Mouse (Mus musculus) right cerebral cortex, postnatal 14 days (tissue): ENCODE results near the gene Gm20708.
"Not testable (repeated sequence)": the region's sequence is repeated elsewhere in the genome, so short reads cannot be mapped to it uniquely, and the experiment has no call there.

Experiments
- DNase-seq: peaks from one replicate; pipeline ENCODE4 v3.0.0; 2022

Gm20708 gene

DNA sequence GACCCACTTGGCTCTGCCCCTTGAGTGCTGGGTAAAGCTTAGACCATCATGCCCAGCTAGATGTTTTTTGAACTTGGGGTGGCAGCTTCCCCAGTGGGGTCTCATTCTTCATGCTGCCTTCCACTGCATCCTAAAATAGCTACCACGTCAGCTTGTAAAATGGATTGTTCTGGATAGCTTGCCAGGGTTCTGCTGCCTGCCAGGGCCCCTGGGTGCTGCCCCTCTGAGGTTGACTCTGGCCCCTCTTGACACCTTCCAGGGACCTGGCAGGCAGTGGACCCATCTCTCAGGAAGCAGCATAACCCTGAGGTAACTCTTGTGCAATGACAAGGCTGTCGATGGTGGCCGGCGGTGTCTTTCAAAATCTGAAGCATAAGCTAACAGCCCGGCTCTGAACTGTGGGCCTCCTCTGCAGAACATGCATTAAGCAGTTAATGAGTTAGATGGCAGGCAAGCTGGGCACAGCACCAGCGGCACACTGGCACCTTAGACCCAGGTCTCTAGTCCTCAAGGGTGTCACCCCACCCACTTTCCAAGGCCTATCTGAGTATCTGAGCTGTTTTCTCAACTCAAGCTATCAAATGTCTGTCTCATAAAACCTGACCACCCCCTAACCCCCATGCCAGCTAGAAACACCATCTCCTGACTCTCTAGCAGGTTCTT lies 5.4 kb downstream of the Gm20708 start:
- DNase-seq = no peak

DNA sequence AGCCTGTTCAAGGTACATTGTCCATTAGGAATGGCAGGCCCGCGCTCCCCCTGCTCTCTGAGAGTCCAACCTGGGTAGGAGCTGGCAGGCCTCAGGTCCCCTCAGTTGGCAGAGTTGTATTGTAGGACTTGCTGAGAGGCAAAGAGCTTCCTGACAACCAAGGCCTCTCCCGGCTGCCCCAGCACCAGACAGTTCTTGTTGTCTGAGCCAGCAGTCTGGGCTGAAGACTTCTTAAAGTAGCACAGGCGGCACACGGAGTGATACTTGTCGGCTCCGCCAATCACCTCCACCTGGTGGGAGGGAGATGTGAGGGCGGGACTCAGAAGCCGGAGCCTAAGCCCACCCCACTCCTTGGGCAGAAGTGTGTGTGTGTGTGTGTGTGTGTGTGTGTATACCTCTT lies 6.4 kb downstream of the Gm20708 start:
- DNase-seq = not testable (repeated sequence)

DNA sequence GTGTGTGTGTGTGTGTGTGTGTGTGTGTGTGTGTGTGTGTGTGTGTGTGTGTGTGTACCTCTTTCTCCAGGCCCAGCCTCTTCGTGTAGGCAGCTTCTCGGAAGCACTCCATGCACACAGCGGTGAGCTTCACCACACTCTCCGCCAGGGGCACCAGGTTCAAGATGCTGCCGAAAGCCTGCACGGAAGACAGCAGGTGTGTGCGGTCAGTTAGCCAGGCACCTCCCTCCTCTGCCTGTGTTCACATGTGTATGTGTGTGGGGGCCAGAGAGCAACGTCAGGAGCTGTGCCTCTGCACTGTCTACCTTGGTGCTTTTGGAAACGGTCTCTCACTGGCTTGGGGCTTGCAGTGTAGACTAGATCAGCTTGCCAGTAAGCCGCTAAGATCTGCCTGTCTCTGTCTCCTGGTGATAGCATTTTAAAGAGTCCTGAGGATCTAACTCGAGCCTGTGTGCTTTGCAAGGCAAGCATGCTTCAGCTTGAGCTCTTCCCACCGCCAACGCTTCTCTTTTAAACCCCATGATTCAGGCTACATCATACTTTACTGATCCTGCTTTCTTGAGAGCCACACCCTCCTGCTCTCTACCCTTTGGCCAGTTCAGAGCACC lies 7.0 kb downstream of the Gm20708 start:
- no peak for DNase-seq

DNA sequence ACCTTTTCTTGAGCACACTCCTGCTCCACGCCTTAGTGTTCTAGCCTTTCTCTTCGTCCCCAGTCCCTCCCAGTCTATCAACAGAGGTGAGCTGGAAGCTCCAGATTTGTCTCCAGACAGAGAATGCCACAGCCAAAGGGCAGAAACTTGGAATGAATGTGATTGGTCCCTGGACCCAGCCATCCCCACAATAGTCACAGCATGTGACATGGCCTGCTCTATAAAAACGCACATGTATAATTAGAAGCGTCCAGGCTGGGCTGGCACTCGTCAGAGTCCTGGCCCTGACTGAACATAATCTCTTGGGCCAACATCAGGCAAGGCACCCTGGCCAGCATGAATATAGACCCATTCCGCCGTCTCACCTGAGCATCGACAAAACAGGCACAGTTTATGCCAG lies 9.6 kb downstream of the Gm20708 start:
- no peak for DNase-seq

DNA sequence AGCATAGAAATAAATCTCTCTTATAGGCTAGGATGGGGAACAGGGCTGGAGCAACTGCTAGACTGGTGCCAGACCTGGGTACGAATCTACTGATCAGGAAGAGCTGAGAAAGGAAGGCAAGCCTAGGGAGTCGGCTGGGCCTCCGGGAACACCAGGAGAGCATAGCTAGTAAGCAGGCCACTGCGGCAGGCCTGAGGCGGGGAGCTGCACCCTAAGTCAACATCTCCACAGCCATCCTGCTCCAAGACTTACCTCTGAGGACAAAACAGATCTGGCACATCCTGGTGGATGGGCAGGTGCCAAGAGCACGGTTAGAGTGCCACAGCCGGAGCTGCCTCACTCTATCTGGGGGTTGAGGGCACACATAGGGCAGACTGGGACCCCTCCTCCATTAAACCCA lies 10.7 kb downstream of the Gm20708 start:
- no peak for DNase-seq

DNA sequence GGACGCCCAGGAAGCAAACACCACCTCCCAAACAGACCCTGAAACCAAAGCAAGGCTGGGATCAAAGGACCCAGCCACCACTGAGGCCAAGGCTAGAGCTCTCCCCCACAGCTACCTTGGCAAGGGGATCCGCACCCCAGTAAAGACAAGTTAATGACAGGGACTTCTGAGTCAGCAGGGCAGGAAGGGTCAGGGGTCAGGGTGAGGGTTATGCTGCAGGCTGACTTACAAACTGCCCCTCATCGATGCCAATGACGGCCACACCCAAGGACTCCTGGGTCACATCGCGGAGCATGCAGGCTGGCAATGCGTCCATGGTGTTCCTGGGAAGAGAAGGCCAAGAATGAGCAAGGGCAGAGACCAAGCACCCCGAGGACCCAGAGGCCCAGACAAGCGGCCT lies 12.4 kb downstream of the Gm20708 start:
- DNase-seq = no peak

DNA sequence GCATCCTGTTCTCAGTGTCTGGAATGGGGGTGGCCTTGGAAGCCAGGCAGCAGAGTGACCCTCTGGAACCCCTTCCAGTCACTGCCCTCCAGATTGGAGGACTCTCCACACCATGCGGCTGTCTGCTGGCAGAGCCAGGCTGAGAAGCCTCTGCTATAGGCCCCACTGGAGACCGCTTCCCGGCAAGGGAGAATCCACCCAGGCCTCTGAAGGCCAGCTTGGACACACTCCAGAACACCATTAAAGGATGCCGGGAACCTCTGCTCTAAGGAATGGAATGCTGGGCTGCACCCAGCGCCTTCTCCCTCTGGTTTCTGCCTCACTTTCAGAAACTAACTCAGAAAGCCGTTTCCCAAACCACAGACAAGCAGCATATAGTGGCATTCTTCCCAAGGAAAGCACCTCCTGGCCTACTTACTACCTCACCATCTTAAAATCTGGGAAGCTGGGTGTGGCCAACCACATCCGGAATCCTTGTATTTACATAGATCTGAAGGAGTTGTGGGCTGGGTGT lies 13.3 kb downstream of the Gm20708 start:
- DNase-seq = no peak

DNA sequence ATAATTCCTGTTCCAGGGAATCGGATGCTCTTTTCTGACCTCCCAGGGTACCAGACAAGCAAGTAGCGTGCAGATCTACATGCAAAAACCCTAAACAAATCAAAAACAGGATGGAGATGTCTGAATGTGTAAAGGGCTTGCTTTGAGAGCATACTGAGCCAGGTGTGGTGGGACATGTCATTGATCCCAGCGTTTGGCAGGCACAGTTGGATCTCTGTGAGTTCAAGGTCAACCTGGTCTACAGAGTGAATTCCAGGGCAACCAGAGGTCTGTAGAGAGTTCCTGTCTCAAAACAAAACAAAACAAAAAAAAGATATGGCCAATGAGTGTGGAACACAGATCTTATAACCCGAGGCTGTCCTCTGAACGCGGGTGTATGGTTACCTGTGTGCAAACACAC lies 13.9 kb downstream of the Gm20708 start:
- DNase-seq = no peak

DNA sequence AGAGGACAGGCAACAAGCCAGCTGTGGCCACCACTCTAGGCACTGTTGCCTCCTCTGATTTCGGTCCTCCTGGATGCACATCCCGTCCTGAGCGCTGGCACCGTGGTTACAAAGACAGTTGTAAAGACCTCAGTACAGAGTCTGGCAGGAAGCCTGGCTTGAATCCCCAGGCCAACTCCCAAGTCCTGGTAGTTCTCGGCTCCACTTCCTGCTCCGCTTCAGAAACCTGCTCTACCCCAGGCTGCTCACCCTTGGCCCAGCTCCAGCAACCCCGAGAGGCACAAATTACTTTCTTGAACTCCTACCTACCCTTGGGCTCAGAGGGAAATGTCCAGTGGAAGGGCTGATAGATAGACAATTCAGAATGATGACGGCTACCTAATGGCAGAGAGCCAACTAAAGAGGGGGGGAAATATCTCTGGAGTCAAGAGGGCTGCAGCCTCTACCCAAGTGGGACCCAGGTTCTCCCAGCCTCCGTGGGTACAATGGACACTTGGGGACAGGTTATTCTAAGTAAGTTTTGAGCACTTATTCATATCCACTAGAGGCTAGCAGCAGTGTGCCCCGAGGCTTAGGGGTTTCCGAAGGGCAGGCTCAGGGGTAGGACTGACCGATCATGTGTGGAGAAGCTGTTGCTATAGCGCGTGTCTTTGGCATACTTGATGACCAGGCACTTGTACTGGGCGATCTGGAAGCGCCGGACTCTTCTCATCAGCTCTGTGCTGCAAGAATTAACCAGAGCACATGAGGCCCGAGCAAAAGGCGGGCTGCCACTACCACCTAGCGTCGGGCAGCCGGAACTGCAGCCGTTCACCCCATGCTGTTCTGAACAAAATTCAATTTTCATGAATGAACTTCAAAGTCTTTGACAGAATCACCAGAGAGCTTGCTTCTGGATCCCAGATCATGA lies 14.8 kb downstream of the Gm20708 start:
- DNase-seq = peak; percentile 78

DNA sequence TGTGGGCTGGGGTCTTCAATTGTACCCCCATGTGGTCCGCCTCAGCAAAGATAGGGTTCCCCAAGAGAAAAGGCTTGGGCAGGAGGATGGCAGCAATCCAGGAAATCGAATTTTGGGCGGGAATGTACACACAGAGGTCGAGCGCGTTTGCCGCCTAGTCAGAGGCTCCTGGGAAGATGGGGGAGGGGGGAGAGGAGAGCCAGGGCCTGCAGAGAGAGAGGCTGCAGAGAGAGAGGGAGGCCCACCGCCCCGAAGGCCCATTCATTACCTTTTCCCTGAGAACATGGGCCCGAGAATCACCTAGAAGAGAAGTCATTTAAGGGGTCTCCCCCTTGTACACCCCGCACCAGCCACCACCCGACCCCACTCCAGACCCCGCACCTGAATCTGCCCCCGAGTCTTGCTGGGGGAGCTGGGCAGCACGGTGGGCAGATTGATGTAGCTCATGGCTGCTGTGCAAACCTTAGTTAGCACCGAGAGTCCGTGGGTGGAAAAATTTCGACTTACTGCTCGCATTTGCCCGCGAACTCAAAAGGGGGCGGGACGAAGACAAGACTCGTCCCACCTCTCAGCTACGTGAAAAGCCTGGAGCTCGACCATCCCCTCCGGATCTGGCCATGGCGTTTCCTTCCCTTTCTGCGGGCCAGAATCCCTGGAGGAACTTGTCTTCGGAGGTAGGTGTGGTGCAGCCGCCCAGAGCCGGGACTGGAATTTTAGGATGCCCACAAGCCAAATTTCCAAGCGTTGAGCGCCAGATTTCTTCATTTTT lies 16.0 kb downstream of the Gm20708 start, which contains the start of the genes Afmid and Tk1:
Gene Afmid (plus strand): TSS at position 592 of the 769 bp plus-strand sequence.
Gene Tk1 (minus strand): TSS at position 760 of the 769 bp plus-strand sequence.
- DNase-seq = peak; percentile 61

DNA sequence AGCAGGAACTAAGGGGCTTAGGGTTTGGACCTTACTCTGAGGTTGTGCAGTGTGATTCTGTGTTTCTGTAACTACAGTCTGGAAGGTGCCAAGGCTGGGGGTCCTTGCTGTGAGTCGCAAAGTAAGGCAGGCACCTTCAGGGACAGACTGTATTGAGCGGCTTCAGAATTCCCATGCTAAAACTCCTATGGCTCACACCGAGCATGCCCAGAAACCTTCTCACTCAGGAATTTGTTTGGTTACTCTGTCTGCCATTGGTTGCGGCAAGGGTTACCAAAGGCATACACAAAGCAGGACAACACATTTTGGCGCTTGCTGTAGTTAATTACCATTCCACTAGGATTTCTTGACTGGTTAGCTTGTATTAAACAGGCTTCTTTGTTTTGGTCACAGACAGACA lies 16.7 kb downstream of the Gm20708 start:
- no peak for DNase-seq

DNA sequence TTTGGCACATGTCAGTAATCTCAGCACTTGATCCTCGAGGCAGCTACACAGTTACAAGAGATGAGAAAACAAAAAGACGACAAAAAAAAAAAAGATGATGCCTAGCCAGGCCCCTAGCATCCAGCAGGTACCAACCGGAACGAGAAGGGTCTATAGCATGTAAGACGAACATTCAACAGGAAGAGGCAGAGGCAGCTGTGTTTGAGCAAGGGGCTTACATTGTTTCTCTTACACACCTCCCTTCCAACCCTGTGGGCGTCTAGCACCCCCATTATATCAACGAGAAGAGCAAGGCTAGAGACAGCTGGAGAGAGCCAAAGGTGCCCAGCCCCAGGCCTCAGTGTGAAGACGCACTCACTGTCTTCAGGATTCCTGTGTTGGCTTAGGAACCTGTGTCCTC lies 17.4 kb downstream of the Gm20708 start:
- no peak for DNase-seq

DNA sequence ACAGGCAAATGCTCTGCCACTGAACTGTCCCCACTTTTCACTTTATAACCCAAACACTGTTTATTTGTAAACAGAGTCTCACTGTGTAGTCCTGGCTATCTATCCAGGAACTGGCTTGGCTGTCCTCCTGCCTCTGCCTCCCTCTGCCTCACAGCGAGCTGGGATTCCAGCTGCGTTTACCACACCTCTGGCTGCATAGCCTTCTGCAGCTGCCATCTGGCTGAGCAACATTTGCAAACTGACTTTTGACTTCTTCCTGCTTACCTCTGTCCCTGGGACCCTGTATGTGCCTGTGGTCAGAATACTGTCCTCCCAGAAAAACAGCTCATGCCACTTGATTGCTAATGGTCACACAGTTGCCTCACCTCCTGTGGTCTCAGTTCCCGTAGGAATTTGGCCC lies 17.9 kb downstream of the Gm20708 start:
- DNase-seq = no peak

DNA sequence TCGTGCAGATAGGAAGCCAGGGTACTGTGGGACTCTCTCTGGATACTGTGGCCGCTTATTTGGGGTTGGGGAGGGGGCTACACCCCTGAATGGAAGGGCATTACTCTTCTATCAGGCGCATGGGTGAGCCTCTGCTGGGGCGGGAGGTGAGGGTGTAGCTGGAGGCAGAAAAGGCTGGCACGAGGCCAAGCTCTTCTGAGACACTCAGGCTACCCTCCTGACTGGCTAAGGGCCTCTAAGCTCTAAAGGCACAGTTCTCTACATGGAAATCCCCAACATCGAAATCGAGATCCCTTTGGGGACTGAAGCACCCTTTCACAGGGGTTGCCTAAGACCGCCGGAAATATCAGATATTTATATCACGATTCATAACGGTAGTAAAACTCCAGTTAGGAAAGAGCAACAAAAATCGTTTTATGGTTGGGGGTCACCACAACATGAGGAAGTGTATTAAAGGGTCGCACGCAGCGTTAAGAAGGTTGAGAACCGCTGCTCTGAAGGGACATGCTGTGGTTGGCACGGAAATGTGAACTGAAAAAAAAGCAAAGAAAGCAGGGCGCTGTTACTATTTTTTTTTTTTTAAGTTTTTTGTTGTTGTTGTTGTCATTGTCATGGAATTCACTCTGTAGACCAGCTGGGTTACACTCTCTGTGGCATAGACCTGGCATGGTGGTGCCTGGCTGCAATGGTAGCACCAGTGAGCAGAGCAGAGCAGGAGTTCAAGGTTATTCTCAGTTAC lies 18.9 kb downstream of the Gm20708 start:
- no peak for DNase-seq

DNA sequence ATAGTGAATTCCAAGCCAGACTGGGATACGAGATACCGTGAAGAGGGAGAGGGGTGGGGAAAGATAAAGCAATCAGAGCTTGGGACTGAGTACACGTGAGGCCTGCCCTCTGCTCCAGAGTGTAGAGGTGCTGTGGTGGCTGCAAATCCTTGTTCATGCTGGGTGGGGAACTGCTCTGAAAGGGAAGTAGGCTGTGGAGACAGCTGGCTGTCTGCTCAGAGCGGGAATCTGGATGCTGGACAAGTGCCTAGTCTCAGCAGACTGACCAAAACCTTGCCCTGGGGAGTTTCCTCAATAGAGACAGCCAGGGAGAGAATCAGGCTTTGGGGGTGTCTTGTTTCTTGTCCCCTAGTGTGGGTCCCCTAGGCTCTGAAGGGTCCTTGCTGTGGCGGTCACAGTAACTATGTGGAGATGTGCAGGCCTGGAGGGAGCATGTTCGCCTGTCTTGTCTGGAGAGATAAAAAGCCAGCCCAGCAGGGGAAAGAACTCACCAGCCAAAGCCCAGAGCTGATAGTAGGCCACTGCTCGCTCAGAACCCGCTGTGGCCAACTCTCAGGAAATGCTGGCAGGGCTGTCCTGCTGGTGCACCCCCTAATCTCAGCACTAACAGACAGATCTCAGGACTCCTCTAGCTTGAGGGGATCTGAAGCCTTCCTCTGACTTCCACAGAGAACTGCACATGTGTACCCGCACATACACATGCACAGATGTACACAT lies 19.6 kb downstream of the Gm20708 start:
- DNase-seq = no peak

DNA sequence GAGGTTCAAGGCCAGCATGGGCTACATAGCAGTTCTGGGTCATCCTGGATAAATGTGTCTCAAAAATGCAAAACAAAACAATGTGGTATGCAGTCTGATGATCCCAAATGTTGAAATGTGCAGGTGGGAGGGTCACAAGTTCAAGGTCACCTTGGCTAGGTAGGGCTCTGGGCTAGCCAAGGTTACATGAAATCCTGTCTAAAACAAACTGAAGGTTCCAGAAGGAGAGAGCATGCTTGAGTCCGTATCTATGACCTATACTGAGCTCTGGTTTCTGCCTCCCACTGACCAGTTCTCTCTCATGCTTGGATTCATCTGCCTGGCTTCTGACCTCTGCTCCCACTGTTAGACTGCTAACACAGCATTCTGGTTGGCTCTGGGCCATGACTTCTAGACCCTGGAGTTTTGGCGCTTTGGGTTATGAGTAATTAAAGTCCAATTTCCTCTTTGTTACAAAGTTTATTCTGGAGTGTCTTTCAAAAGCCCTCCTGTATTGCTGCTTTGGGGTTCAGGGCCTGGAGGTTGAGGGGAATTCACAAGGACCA lies 20.3 kb downstream of the Gm20708 start:
- no peak for DNase-seq

DNA sequence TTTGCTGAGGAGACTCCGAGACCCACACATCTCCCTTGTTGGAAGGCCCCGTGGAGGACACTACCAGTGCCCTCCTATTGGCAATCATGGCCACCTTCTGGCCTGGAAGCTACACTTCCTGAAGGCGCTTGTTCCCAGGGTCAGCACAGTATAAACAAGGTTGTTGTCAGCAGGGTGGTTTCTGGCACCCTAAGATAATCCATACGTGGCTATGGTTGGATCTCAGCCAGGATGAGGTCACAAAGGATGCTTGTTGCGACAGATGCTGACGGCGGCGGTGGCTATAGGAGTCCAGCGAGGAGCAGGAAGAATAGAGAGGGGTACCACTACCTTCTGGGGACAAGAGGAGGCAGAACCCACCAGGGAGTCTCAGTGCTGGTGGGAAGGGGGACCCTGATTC lies 20.9 kb downstream of the Gm20708 start:
- no peak for DNase-seq

DNA sequence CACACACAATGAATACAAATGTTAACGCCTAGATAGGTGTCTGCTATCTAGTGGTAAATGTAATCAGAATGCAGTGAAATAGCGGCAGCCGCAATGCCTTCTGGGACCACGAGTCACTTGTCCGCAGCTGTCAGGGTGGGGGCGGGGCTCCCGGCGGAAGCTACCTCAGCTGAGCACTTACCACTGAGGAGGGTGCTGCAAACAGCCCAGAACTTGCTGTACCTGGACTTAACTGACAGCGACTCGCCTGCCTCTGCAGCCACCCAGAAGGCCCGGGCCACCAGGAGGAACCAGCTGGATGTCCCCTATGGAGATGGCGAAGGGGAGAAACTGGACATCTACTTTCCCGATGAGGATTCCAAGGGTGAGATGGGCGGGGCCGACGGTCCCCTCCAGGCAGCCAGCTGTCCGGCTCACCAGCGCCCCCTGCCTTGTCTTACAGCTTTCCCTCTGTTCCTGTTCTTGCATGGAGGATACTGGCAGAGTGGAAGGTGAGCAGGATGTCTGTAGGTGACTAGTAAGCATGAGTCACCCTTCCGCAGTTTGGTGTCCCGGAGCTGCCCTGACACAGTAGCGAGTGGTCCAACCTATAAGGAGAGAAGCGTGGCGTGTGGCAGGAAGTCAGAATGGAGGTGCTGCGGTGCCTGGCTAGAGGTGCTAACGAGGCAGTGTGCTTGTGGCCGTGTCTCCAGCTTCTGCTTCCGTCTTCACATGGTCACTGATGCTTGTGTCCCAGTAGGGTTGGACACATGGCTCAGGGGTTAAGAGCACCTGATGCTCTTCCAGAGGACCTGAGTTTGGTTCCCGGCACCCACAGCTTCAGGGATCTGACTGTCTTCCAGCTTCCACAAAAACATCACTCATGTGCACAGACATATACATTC lies 22.9 kb downstream of the Gm20708 start:
- peak; percentile 82 for DNase-seq

DNA sequence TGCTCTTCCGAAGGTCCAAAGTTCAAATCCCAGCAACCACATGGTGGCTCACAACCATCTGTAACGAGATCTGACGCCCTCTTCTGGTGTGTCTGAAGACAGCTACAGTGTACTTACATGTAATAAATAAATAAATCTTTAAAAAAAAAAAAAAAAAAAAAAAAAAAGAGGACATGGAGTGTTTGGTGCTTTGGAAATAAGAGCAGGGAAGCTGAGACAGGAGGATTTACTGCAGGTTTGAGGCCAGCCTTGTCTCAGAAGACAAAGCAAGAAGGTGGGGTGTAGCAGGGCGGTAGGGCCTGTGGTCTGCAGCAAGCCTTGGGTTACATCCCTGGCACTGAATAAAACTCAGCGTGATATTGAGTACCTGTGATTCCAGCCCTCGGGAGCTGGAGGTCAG lies 24.0 kb downstream of the Gm20708 start:
- not testable (repeated sequence) for DNase-seq

DNA sequence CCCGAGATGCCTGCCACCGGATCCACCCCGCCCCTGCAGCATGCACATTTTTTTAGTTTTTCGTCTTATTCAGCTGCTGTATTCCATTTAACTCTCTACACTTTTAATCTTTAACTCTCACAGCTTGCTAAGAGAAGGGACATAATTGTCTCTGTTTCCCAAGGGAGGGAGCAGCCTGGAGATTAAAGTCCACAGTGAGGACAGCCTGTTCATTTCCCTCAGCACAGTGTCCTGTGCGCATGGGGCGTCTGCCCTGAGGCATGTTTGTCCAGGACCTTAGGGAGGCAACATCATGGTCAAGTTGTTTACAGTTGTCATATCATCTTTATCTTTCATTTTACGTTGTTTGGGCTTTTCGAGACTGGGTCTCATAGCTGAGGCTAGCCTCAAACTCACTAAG lies 24.6 kb downstream of the Gm20708 start:
- no peak for DNase-seq
